ENCODE assay signal across 16 mouse cellular contexts in genomic region chr11:8109286-8109685, GRCm38 (mm10).
"Had no signal": no experiment of that assay in that cellular context is flagged by ENCODE, and none has a peak within 500 bp of the region (broad histone marks: within the 10 kb centered on the region; RNA-seq: fewer than 3 reads in every experiment).

No protein-coding gene starts in this region.

- H3K4me1 ChIP-seq: kidney, embryonic 15.5 days; limb, embryonic 13.5 days; liver, embryonic 13.5 days; lung, embryonic 15.5 days; megakaryocyte, embryonic 14.5 days had no signal

- H3K9ac ChIP-seq: kidney, embryonic 15.5 days; limb, embryonic 13.5 days; liver, embryonic 13.5 days; liver, postnatal 0 days; lung, embryonic 15.5 days had no signal

- H3K4me3 ChIP-seq: kidney, embryonic 15.5 days; limb, embryonic 13.5 days; liver, embryonic 13.5 days; lung, embryonic 15.5 days; megakaryocyte, embryonic 14.5 days had no signal

- H3K9me3 ChIP-seq: kidney, embryonic 15.5 days; limb, embryonic 13.5 days; liver, embryonic 13.5 days; lung, embryonic 15.5 days; megakaryocyte, embryonic 14.5 days had no signal

- ATAC-seq: liver, postnatal 0 days; midbrain, embryonic 16.5 days had no signal

- H3K4me2 ChIP-seq: kidney, embryonic 15.5 days; limb, embryonic 13.5 days; liver, embryonic 13.5 days; lung, embryonic 15.5 days; midbrain, embryonic 11.5 days had no signal

- H3K36me3 ChIP-seq: kidney, embryonic 15.5 days; limb, embryonic 13.5 days; liver, embryonic 13.5 days; lung, embryonic 15.5 days had no signal

- H3K27me3 ChIP-seq: kidney, embryonic 15.5 days; limb, embryonic 13.5 days; liver, embryonic 13.5 days; lung, embryonic 15.5 days; megakaryocyte, embryonic 14.5 days had no signal

- DNase-seq: kidney, postnatal 14 days; left cerebral cortex, postnatal 4 days; liver, embryonic 13.5 days; liver, postnatal 0 days; lung, postnatal 14 days; right cerebral cortex, postnatal 14 days; thymus, adult 2 months; thymus, postnatal 25 days had no signal

- H3K27ac ChIP-seq: kidney, embryonic 15.5 days; limb, embryonic 13.5 days; liver, embryonic 13.5 days; lung, embryonic 15.5 days; macrophage; stomach, postnatal 0 days had no signal
